Comparison of ENCODE assay signal across 8 mouse cellular contexts in genomic region chr7:127936216-127936884, GRCm38 (mm10). TPM values are rescaled to one million over a fixed set of nuclear protein-coding genes. Genes with fewer than 3 reads are reported as not detected.
DNase-seq lines count a peak whose midpoint lies in the region; ATAC-seq and TF ChIP-seq lines count a peak whose summit lies in the region.

No protein-coding gene starts in this region.

- in situ Hi-C loops in CH12.LX (cut with MboI; ENCODE audit: low pct_ligation_motif_present, low pct_unique_long_range_greater_than_20kb, low sequenced_read_pairs): no loop called here

- no peaks in the 10 kb centered on the region for H3K79me2 ChIP-seq in CH12.LX (replicated peaks; ENCODE audit: control insufficient read depth, extremely low read depth, insufficient read depth, poor library complexity, severe bottlenecking)

- no peak for TF ChIP-seq RAD21 in CH12.LX (IDR thresholded peaks at IDR 0.05; ENCODE audit: low read depth, low read length)

- peak overlapping the region; percentile 82 for H3K4me2 ChIP-seq in CH12.LX (ENCODE audit: insufficient read depth, low read depth, poor library complexity, severe bottlenecking)
- peak overlapping the region; percentile 96 for H3K4me2 ChIP-seq in forebrain, embryonic 15.5 days (replicated peaks)
- peak overlapping the region; percentile 99 for H3K4me2 ChIP-seq in liver, embryonic 14.5 days (ENCODE audit: low read depth)

- WGBS in forebrain, embryonic 15.5 days: 57% methylated on average over 18 of the region's 18 CpGs
- WGBS in liver, embryonic 14.5 days (ENCODE audit: insufficient replicate concordance): 56% methylated on average over 18 of the region's 18 CpGs

- ATAC-seq in forebrain, embryonic 15.5 days (replicated peaks): no peak
- no peak for ATAC-seq in liver, embryonic 14.5 days (ENCODE audit: insufficient read depth)

- intact Hi-C loops in gastrocnemius, adult 2 months (cut with DNase I): loop anchor here (5.0 to 10.0 kb wide), 2 partner anchors 39 to 268 kb away; partner anchors contain the start of genes Cox6a2, Gm21974 and Vkorc1
- intact Hi-C loops in gastrocnemius, postnatal 36 days (cut with DNase I): loop anchor here (5.0 kb wide), 1 partner anchor 134 kb away; the partner anchor contains the start of gene Hsd3b7

- TF ChIP-seq EP300 in CH12.LX (IDR thresholded peaks at IDR 0.05; ENCODE audit: low read length): no peak
- no peak for TF ChIP-seq EP300 in liver, embryonic 14.5 days (IDR thresholded peaks at IDR 0.05; ENCODE audit: low read depth)

- peaks cover 8 to 35% of the 10 kb centered on the region in 2 experiments for H3K4me1 ChIP-seq in CH12.LX (ENCODE audit: control insufficient read depth in 1 of 2, insufficient read depth in 2 of 2)
- H3K4me1 ChIP-seq in forebrain, embryonic 15.5 days: peaks cover 16% of the 10 kb centered on the region
- H3K4me1 ChIP-seq in liver, embryonic 14.5 days (replicated peaks; ENCODE audit: control insufficient read depth in 2 of 2, insufficient read depth in 2 of 2, low read length in 1 of 2): peaks cover 3 to 9% of the 10 kb centered on the region in 2 experiments; a peak in 3 of 4 replicates

- dilution Hi-C loops in CH12.LX (cut with MboI; ENCODE audit: extremely low pct_ligation_motif_present, extremely low pct_unique_long_range_greater_than_20kb, low sequenced_read_pairs): no loop called here

- H3K4me3 ChIP-seq in gastrocnemius, adult 2 months: peak overlapping the region; percentile 76
- H3K4me3 ChIP-seq in CH12.LX (replicated peaks in 1 of 3; ENCODE audit: low read depth in 2 of 3, low read length in 2 of 3, poor library complexity in 1 of 3): peak overlapping the region in 1 of 3 experiments; percentile 74
- peak overlapping the region; percentile 77 for H3K4me3 ChIP-seq in forebrain, embryonic 15.5 days
- H3K4me3 ChIP-seq in liver, embryonic 14.5 days (ENCODE audit: insufficient read depth in 1 of 2, low read depth in 2 of 2, low read length in 2 of 2): peak overlapping the region; percentile 64 to 81

- H3K9me3 ChIP-seq in CH12.LX (replicated peaks; ENCODE audit: low read length): no peaks in the 10 kb centered on the region
- H3K9me3 ChIP-seq in forebrain, embryonic 15.5 days: no peaks in the 10 kb centered on the region
- no peaks in the 10 kb centered on the region for H3K9me3 ChIP-seq in liver, embryonic 14.5 days (ENCODE audit: control insufficient read depth, low read length)

- peak overlapping the region; percentile 57; the same call in 1 of the 2 replicates for H3K9ac ChIP-seq in CH12.LX (ENCODE audit: insufficient read depth, low read depth)
- H3K9ac ChIP-seq in forebrain, embryonic 15.5 days (replicated peaks): peak overlapping the region; percentile 89
- peak overlapping the region; percentile 77 for H3K9ac ChIP-seq in liver, embryonic 14.5 days (replicated peaks)

- no peak for DNase-seq in gastrocnemius, adult 2 months
- DNase-seq in gastrocnemius, postnatal 36 days: no peak
- DNase-seq in CH12.LX (ENCODE audit: extremely low read depth): no peak
- DNase-seq in liver, embryonic 14.5 days (ENCODE audit: low read depth in 3 of 3, low spot score in 3 of 3): no peak
- no peak for DNase-seq in right cerebral cortex, postnatal 25 days
- no peak for DNase-seq in thymus, postnatal 36 days
- DNase-seq in layer of hippocampus, adult 8-10 months (ENCODE audit: low spot score in 2 of 2): no peak

- peak overlapping the region; percentile 87 for H3K27ac ChIP-seq in gastrocnemius, adult 2 months
- no peak overlapping the region for H3K27ac ChIP-seq in CH12.LX (ENCODE audit: insufficient read depth, low read depth)
- 0 out of 2 replicates have a peak overlapping the region, but pooled peaks have one; percentile 84 for H3K27ac ChIP-seq in forebrain, embryonic 15.5 days (replicated peaks)
- H3K27ac ChIP-seq in liver, embryonic 14.5 days: no peak overlapping the region

- H3K36me3 ChIP-seq in CH12.LX (replicated peaks in 1 of 2; ENCODE audit: control insufficient read depth in 1 of 2, insufficient read depth in 1 of 2, low read length in 1 of 2): no peaks in the 10 kb centered on the region
- no peaks in the 10 kb centered on the region for H3K36me3 ChIP-seq in forebrain, embryonic 15.5 days
- H3K36me3 ChIP-seq in liver, embryonic 14.5 days (replicated peaks; ENCODE audit: control insufficient read depth, insufficient read depth, low read depth): no peaks in the 10 kb centered on the region

- H3K27me3 ChIP-seq in CH12.LX (replicated peaks): peaks cover 19% of the 10 kb centered on the region
- no peaks in the 10 kb centered on the region for H3K27me3 ChIP-seq in forebrain, embryonic 15.5 days
- no peaks in the 10 kb centered on the region for H3K27me3 ChIP-seq in liver, embryonic 14.5 days (ENCODE audit: control insufficient read depth, insufficient read depth, low read length)

- no peak for TF ChIP-seq POLR2A in CH12.LX (IDR thresholded peaks at IDR 0.05; ENCODE audit: low read depth, low read length)

- no peak for TF ChIP-seq CTCF in gastrocnemius, adult 2 months (IDR thresholded peaks at IDR 0.05)
- TF ChIP-seq CTCF in CH12.LX (conservative IDR thresholded peaks at IDR 0.05 in 1 of 2, IDR thresholded peaks at IDR 0.05 in 1 of 2; ENCODE audit: low read depth in 2 of 2, low read length in 2 of 2): no peak
- no peak for TF ChIP-seq CTCF in liver, embryonic 14.5 days (IDR thresholded peaks at IDR 0.05; ENCODE audit: low read depth)

TF ChIP-seq in CH12.LX, 34 proteins besides CTCF, POLR2A, EP300 and RAD21 (continues in another document):
- no peak for TF ChIP-seq USF2 (conservative IDR thresholded peaks at IDR 0.05; ENCODE audit: low read depth, low read length)
- no peak for TF ChIP-seq ZC3H11A (IDR thresholded peaks at IDR 0.05; ENCODE audit: low read depth, low read length)
- TF ChIP-seq MAX (IDR thresholded peaks at IDR 0.05; ENCODE audit: low read length): no peak
- no peak for TF ChIP-seq USF1 (IDR thresholded peaks at IDR 0.05; ENCODE audit: low read depth, low read length)
- no peak for TF ChIP-seq POLR2AphosphoS2 (IDR thresholded peaks at IDR 0.05; ENCODE audit: low read depth, low read length)
- no peak for TF ChIP-seq GABPA (IDR thresholded peaks at IDR 0.05; ENCODE audit: insufficient replicate concordance, low read depth, low read length)
- TF ChIP-seq IRF4 (IDR thresholded peaks at IDR 0.05; ENCODE audit: low read depth, low read length): no peak
- TF ChIP-seq RCOR1 (conservative IDR thresholded peaks at IDR 0.05; ENCODE audit: low read depth, low read length): no peak
- no peak for TF ChIP-seq JUN (IDR thresholded peaks at IDR 0.05; ENCODE audit: insufficient read depth, low read depth, low read length)

RNA-seq across cellular contexts. Expression of gene Prss8, which starts 6.4 kb away (rescaled TPM):
- not detected for total RNA-seq in gastrocnemius, adult 2 months (2021)
- not detected for total RNA-seq in gastrocnemius, postnatal 36 days (2021)
- total RNA-seq in CH12.LX (2012; rRNA removed): 0.08 TPM in 1 of 2 replicates, not detected in the other
- not detected in 2 replicates for total RNA-seq in CH12.LX (2014; rRNA removed)
- polyA plus RNA-seq in CH12.LX (2012; ENCODE audit: insufficient read length, low read depth): not detected in 2 replicates
- polyA plus RNA-seq in forebrain, embryonic 15.5 days (2015; fragmentation: Nextera tagmentation; extraction: Ambion mirVana): 0.20 and 0.29 TPM in 2 replicates
- 8.3 and 12.6 TPM in 2 replicates for polyA plus RNA-seq in liver, embryonic 14.5 days (2012; rRNA removed)
- polyA plus RNA-seq in liver, embryonic 14.5 days (2014; fragmentation: Nextera tagmentation; extraction: Ambion mirVana): 9.8 and 10.3 TPM in 2 replicates
- total RNA-seq in layer of hippocampus, adult 8-10 months (2022): under 1 TPM; 0.18 to 0.98 (median 0.46) TPM

RNA-seq across cellular contexts. Expression of gene Prss36, which starts 10.2 kb away (rescaled TPM):
- total RNA-seq in gastrocnemius, adult 2 months (2021): 1 to 10 TPM; 6.0 to 7.1 TPM
- 1 to 10 TPM; 6.5 to 7.2 TPM for total RNA-seq in gastrocnemius, postnatal 36 days (2021)
- 5.2 and 7.7 TPM in 2 replicates for total RNA-seq in CH12.LX (2012; rRNA removed)
- 6.6 and 8.3 TPM in 2 replicates for total RNA-seq in CH12.LX (2014; rRNA removed)
- 6.1 and 7.8 TPM in 2 replicates for polyA plus RNA-seq in CH12.LX (2012; ENCODE audit: insufficient read length, low read depth)
- polyA plus RNA-seq in forebrain, embryonic 15.5 days (2015; fragmentation: Nextera tagmentation; extraction: Ambion mirVana): 9.6 and 11.6 TPM in 2 replicates
- polyA plus RNA-seq in liver, embryonic 14.5 days (2012; rRNA removed): 2.0 and 2.3 TPM in 2 replicates
- polyA plus RNA-seq in liver, embryonic 14.5 days (2014; fragmentation: Nextera tagmentation; extraction: Ambion mirVana): 3.0 TPM in 2 replicates
- 10 to 100 TPM in 1 of 4 experiments, 1 to 10 TPM in 3; 8.0 to 12.7 (median 9.1) TPM for total RNA-seq in layer of hippocampus, adult 8-10 months (2022)

RNA-seq across cellular contexts. Expression of gene Kat8, which starts 24.0 kb away (rescaled TPM):
- 10 to 100 TPM; 24.3 to 26.6 TPM for total RNA-seq in gastrocnemius, adult 2 months (2021)
- 10 to 100 TPM; 20.7 to 20.9 TPM for total RNA-seq in gastrocnemius, postnatal 36 days (2021)
- 24.3 and 30.3 TPM in 2 replicates for total RNA-seq in CH12.LX (2012; rRNA removed)
- 22.9 and 24.0 TPM in 2 replicates for total RNA-seq in CH12.LX (2014; rRNA removed)
- 17.5 and 18.0 TPM in 2 replicates for polyA plus RNA-seq in CH12.LX (2012; ENCODE audit: insufficient read length, low read depth)
- 52.7 and 56.5 TPM in 2 replicates for polyA plus RNA-seq in forebrain, embryonic 15.5 days (2015; fragmentation: Nextera tagmentation; extraction: Ambion mirVana)
- polyA plus RNA-seq in liver, embryonic 14.5 days (2012; rRNA removed): 9.6 and 13.7 TPM in 2 replicates
- polyA plus RNA-seq in liver, embryonic 14.5 days (2014; fragmentation: Nextera tagmentation; extraction: Ambion mirVana): 15.7 and 17.6 TPM in 2 replicates
- total RNA-seq in layer of hippocampus, adult 8-10 months (2022): 10 to 100 TPM; 28.5 to 38.3 (median 34.5) TPM

RNA-seq across cellular contexts. Expression of gene Fus, which starts 30.9 kb away (rescaled TPM):
- 10 to 100 TPM; 77.8 to 99.5 TPM for total RNA-seq in gastrocnemius, adult 2 months (2021)
- total RNA-seq in gastrocnemius, postnatal 36 days (2021): 10 to 100 TPM; 60.9 to 92.2 TPM
- total RNA-seq in CH12.LX (2012; rRNA removed): 57.7 and 61.8 TPM in 2 replicates
- 28.0 and 39.2 TPM in 2 replicates for total RNA-seq in CH12.LX (2014; rRNA removed)
- polyA plus RNA-seq in CH12.LX (2012; ENCODE audit: insufficient read length, low read depth): 832 and 848 TPM in 2 replicates
- 438 and 469 TPM in 2 replicates for polyA plus RNA-seq in forebrain, embryonic 15.5 days (2015; fragmentation: Nextera tagmentation; extraction: Ambion mirVana)
- polyA plus RNA-seq in liver, embryonic 14.5 days (2012; rRNA removed): 169 and 278 TPM in 2 replicates
- 15.8 and 17.1 TPM in 2 replicates for polyA plus RNA-seq in liver, embryonic 14.5 days (2014; fragmentation: Nextera tagmentation; extraction: Ambion mirVana)
- 100 to 1,000 TPM; 328 to 387 (median 356) TPM for total RNA-seq in layer of hippocampus, adult 8-10 months (2022)

RNA-seq across cellular contexts. Expression of gene Bckdk, which starts 32.5 kb away (rescaled TPM):
- 100 to 1,000 TPM; 169 to 177 TPM for total RNA-seq in gastrocnemius, adult 2 months (2021)
- 100 to 1,000 TPM; 155 TPM for total RNA-seq in gastrocnemius, postnatal 36 days (2021)
- 37.1 and 38.4 TPM in 2 replicates for total RNA-seq in CH12.LX (2012; rRNA removed)
- 54.9 and 61.8 TPM in 2 replicates for total RNA-seq in CH12.LX (2014; rRNA removed)
- 60.0 and 62.7 TPM in 2 replicates for polyA plus RNA-seq in CH12.LX (2012; ENCODE audit: insufficient read length, low read depth)
- 81.7 and 84.3 TPM in 2 replicates for polyA plus RNA-seq in forebrain, embryonic 15.5 days (2015; fragmentation: Nextera tagmentation; extraction: Ambion mirVana)
- 28.0 and 29.7 TPM in 2 replicates for polyA plus RNA-seq in liver, embryonic 14.5 days (2012; rRNA removed)
- polyA plus RNA-seq in liver, embryonic 14.5 days (2014; fragmentation: Nextera tagmentation; extraction: Ambion mirVana): 68.3 and 76.0 TPM in 2 replicates
- total RNA-seq in layer of hippocampus, adult 8-10 months (2022): 10 to 100 TPM; 42.0 to 45.2 (median 42.2) TPM

Comparison
In these comparisons a context has a peak if more than half of its experiments do, and no peak if none do; other contexts are left out.
1. H3K27ac ChIP-seq: peak in gastrocnemius, adult 2 months (single experiment) and forebrain, embryonic 15.5 days (single experiment); none in CH12.LX (single experiment) and liver, embryonic 14.5 days (single experiment).
2. Peak in every context shown above with its lines, with median percentiles within 50 percentile points of each other: H3K4me2 ChIP-seq and H3K9ac ChIP-seq.